Mouse (Mus musculus) lung, postnatal 0 days (tissue): ENCODE measurements around the gene Nek6.

Experiments used
- CTCF ChIP-seq: IDR thresholded peaks from 2 replicates; pipeline ENCODE4 v1.5.1; 2016; ENCODE audit warnings: antibody characterized with exemption, mild to moderate bottlenecking
- EP300 ChIP-seq: IDR thresholded peaks from 2 replicates; pipeline ENCODE4 v1.6.1; 2016; ENCODE audit warnings: antibody characterized with exemption, mild to moderate bottlenecking, control low read depth

DNA sequence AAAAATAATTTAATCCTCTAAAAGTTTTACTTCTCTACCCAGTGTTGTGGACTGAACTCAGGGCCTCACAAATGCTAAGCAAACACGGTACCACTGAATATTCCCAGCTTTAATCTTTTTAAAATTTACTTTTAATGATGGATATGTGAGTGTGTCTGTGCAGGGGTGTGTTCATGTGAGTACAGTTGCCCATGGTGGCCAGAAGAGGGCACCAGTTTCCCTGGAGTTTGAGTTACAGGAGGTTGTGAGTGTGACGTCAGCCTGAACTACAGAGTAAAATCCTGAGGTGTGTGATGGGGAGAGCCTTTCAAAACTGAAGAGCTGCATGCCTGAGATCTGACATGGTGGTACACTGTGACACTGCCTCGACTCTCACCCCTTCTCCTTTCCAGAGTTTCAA lies 29.3 kb upstream of the Nek6 start:
- TF ChIP-seq CTCF (peak; percentile 38; the same call in 1 of the 2 replicates), EP300 (no peak)
